In genomic region chr9:61404998-61405621, GRCm38 (mm10) we compare ENCODE assay signal across 9 mouse cellular contexts. TPM values are rescaled to one million over a fixed set of nuclear protein-coding genes. Genes with fewer than 3 reads are reported as not detected.
DNase-seq lines count a peak whose midpoint lies in the region; TF ChIP-seq lines count a peak whose summit lies in the region.
"Had no signal": no experiment of that assay in that cellular context is flagged by ENCODE, and none has a peak within 500 bp of the region (broad histone marks: within the 10 kb centered on the region; RNA-seq: fewer than 3 reads in every experiment).

No protein-coding gene starts in this region.

- no peaks in the 10 kb centered on the region for H3K9me3 ChIP-seq in ES-E14 (ENCODE audit: control insufficient read depth, insufficient read depth, low read depth, low read length)
- H3K9me3 ChIP-seq: G1E had no signal

- no peak overlapping the region for H3K9ac ChIP-seq in ES-E14 (ENCODE audit: insufficient read depth, low read depth, low read length, poor library complexity, severe bottlenecking)

- peaks cover 6 to 14% of the 10 kb centered on the region in 2 experiments for H3K4me1 ChIP-seq in ES-E14 (ENCODE audit: control insufficient read depth in 2 of 2, insufficient read depth in 2 of 2, low read length in 2 of 2, poor library complexity in 1 of 2)

- peaks cover 60% of the 10 kb centered on the region for H3K36me3 ChIP-seq in ES-E14 (ENCODE audit: control insufficient read depth, insufficient read depth, low read length, poor library complexity, severe bottlenecking)

- intact Hi-C loops in heart, postnatal 36 days (cut with DNase I) = no loop called here

- in situ Hi-C loops in ES-E14 (cut with MboI; ENCODE audit: low sequenced_read_pairs in 2 of 2, unreplicated experiment in 2 of 2) = no loop called here

- no peak overlapping the region for H3K27ac ChIP-seq in ES-E14 (ENCODE audit: insufficient read depth, low read depth, low read length, poor library complexity, severe bottlenecking)

- DNase-seq in ES-E14 (ENCODE audit: low read depth, low spot score) = no peak
- peak; percentile 40 to 47 for DNase-seq in cerebellum, adult 18-20 months
- DNase-seq in forelimb bud, embryonic 11.5 days (ENCODE audit: low read depth, low spot score) = peak; percentile 84
- DNase-seq in heart, postnatal 36 days = peak; percentile 71 to 74
- DNase-seq in layer of hippocampus, adult 18-20 months (ENCODE audit: low spot score in 2 of 2) = peak; percentile 79 to 87
- DNase-seq in lung, postnatal 10 days = peak; percentile 80
- DNase-seq in right cerebral cortex, adult 18-20 months = peak; percentile 79
- DNase-seq in spleen, adult 18-20 months = no peak

- H3K4me3 ChIP-seq in ES-E14 (ENCODE audit: insufficient read depth in 1 of 2, low read depth in 1 of 2, low read length in 2 of 2, poor library complexity in 1 of 2, severe bottlenecking in 1 of 2) = peak overlapping the region; percentile 15 to 44; a peak in 3 of 4 replicates

TF ChIP-seq in ES-E14, 5 proteins besides CTCF, POLR2A, EP300 and RAD21:
- TF ChIP-seq ZNF384 (IDR thresholded peaks at IDR 0.05; ENCODE audit: low read depth, low read length) (no peak), CHD2 (IDR thresholded peaks at IDR 0.05; ENCODE audit: low read depth, low read length) (no peak), HCFC1 (IDR thresholded peaks at IDR 0.05; ENCODE audit: borderline replicate concordance, insufficient read depth, low read length) (no peak), ZC3H11A (IDR thresholded peaks at IDR 0.05; ENCODE audit: borderline replicate concordance, low read depth, low read length) (no peak), MAFK (IDR thresholded peaks at IDR 0.05; ENCODE audit: insufficient read depth, low read depth, low read length) (no peak)

RNA-seq across cellular contexts. Expression of gene Tle3, which starts 32.9 kb away (rescaled TPM):
- 51.0 and 57.0 TPM in 2 replicates for total RNA-seq in ES-E14 (2012; rRNA removed)
- 10 to 100 TPM; 16.8 to 16.9 TPM for total RNA-seq in heart, postnatal 36 days (2021)
- 10 to 100 TPM; 58.1 to 59.7 TPM for total RNA-seq in layer of hippocampus, adult 18-20 months (2021)

Comparison
In these comparisons a context has a peak if more than half of its experiments do, and no peak if none do; other contexts are left out.
1. DNase-seq: peak in cerebellum, adult 18-20 months (2 of 2), forelimb bud, embryonic 11.5 days (single experiment), heart, postnatal 36 days (2 of 2), layer of hippocampus, adult 18-20 months (2 of 2), lung, postnatal 10 days (single experiment) and right cerebral cortex, adult 18-20 months (single experiment); none in ES-E14 (single experiment) and spleen, adult 18-20 months (0 of 2).